Mouse (Mus musculus): ENCODE data around the gene Sh3pxd2a. TPM values are rescaled to one million over a fixed set of nuclear protein-coding genes. Genes with fewer than 3 reads are reported as not detected.

The Sh3pxd2a gene
- total and polyA plus RNA-seq, 3 experiments = 1.3 to 4.6 (median 3.2) TPM

GRCm38 (mm10) chr19:47428794-47429193 is 35.4 kb downstream of the Sh3pxd2a start:
- Histone ChIP-seq H3K9ac (ENCODE audit: insufficient read depth, low read depth) (no peak overlapping the region), H3K4me3 (replicated peaks in 1 of 3; ENCODE audit: low read depth in 2 of 3, low read length in 2 of 3, poor library complexity in 1 of 3) (no peak overlapping the region), H3K4me2 (ENCODE audit: insufficient read depth, low read depth, poor library complexity, severe bottlenecking) (no peak overlapping the region), H3K27me3 (replicated peaks) (no peaks in the 10 kb centered on the region), H3K79me2 (replicated peaks; ENCODE audit: control insufficient read depth, extremely low read depth, insufficient read depth, poor library complexity, severe bottlenecking) (no peaks in the 10 kb centered on the region), H3K36me3 (replicated peaks in 1 of 2; ENCODE audit: control insufficient read depth in 1 of 2, insufficient read depth in 1 of 2, low read length in 1 of 2) (peaks cover 0 to 17% of the 10 kb centered on the region in 2 experiments), H3K9me3 (replicated peaks; ENCODE audit: low read length) (no peaks in the 10 kb centered on the region), H3K4me1 (ENCODE audit: control insufficient read depth in 1 of 2, insufficient read depth in 2 of 2) (peaks cover 10 to 13% of the 10 kb centered on the region in 2 experiments), H3K27ac (ENCODE audit: insufficient read depth, low read depth) (no peak overlapping the region; the same call in 1 of the 2 replicates)
- no peak for DNase-seq (ENCODE audit: extremely low read depth)
- in situ Hi-C loops (cut with MboI; ENCODE audit: low pct_ligation_motif_present, low pct_unique_long_range_greater_than_20kb, low sequenced_read_pairs) (no loop called here), dilution Hi-C loops (cut with MboI; ENCODE audit: extremely low pct_ligation_motif_present, extremely low pct_unique_long_range_greater_than_20kb, low sequenced_read_pairs) (no loop called here)
- TF ChIP-seq GABPA (IDR thresholded peaks at IDR 0.05; ENCODE audit: insufficient replicate concordance, low read depth, low read length) (no peak), MXI1 (IDR thresholded peaks at IDR 0.05; ENCODE audit: low read depth, low read length) (no peak), CHD1 (IDR thresholded peaks at IDR 0.05; ENCODE audit: low read depth, low read length) (no peak), MAZ (IDR thresholded peaks at IDR 0.05; ENCODE audit: low read depth, low read length) (no peak), USF2 (conservative IDR thresholded peaks at IDR 0.05; ENCODE audit: low read depth, low read length) (no peak), USF1 (IDR thresholded peaks at IDR 0.05; ENCODE audit: low read depth, low read length) (no peak), JUN (IDR thresholded peaks at IDR 0.05; ENCODE audit: insufficient read depth, low read depth, low read length) (no peak), CHD2 (IDR thresholded peaks at IDR 0.05; ENCODE audit: low read length) (no peak)

DNA sequence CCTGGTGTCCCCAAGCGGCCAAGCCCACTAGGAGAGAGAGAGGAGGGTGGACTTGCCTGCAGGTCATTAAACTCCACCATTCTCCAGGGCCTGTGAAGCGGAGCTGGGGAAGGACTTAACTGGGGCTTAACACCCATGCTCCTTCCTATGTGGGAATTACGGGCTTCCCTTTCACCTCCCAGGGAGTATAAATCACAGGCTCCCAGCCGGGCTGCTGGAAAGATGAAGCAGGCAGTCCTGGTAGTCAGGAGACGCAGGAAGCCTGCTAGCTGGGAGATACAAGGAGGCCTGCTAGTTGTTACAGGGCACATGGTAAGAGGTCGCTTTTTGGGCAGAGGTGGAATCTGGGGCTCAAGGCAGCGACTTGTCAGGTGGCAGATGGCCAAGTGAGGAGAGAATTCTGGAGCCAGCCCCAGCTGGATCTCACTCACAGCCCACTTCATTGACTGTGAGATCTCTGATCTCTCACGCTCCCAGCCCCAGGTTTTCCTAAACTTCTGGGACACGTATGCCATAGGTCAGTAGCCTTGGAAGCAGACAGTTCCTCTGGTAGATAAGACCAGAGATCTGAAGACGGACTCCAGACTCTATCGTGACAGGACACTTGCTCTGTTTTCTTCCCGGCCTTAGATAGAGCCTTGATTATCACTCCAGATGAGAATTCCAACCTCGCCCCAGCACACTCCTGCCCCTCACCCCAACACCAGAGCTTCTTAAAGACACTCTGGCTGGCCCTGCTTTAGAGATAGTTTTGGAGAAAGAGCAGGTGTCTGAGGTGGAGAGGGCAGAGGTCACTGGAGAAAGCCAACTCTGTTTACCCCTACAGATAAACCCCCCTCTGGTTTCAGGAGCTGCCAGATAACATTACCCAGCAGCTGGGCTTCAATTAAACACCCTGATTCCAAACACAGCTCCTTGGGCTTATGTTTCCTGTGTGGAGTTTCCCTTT is 36.1 kb downstream of the Sh3pxd2a start:
- H3K4me2 ChIP-seq (ENCODE audit: insufficient read depth, low read depth, poor library complexity, severe bottlenecking) = no peak overlapping the region
- H3K4me1 ChIP-seq (ENCODE audit: control insufficient read depth in 1 of 2, insufficient read depth in 2 of 2) = peaks cover 10 to 13% of the 10 kb centered on the region in 2 experiments
- H3K9me3 ChIP-seq (replicated peaks; ENCODE audit: low read length) = no peaks in the 10 kb centered on the region
- H3K27ac ChIP-seq (ENCODE audit: insufficient read depth, low read depth) = no peak overlapping the region
- H3K4me3 ChIP-seq (replicated peaks in 1 of 3; ENCODE audit: low read depth in 2 of 3, low read length in 2 of 3, poor library complexity in 1 of 3) = no peak overlapping the region
- in situ Hi-C loops (cut with MboI; ENCODE audit: low pct_ligation_motif_present, low pct_unique_long_range_greater_than_20kb, low sequenced_read_pairs) = no loop called here
- peaks cover 0 to 24% of the 10 kb centered on the region in 2 experiments for H3K36me3 ChIP-seq (replicated peaks in 1 of 2; ENCODE audit: control insufficient read depth in 1 of 2, insufficient read depth in 1 of 2, low read length in 1 of 2)
- H3K79me2 ChIP-seq (replicated peaks; ENCODE audit: control insufficient read depth, extremely low read depth, insufficient read depth, poor library complexity, severe bottlenecking) = no peaks in the 10 kb centered on the region
- no peaks in the 10 kb centered on the region for H3K27me3 ChIP-seq (replicated peaks)
- TF ChIP-seq USF2 (conservative IDR thresholded peaks at IDR 0.05; ENCODE audit: low read depth, low read length) (no peak), BHLHE40 (IDR thresholded peaks at IDR 0.05; ENCODE audit: low read depth, low read length) (no peak), ELF1 (IDR thresholded peaks at IDR 0.05; ENCODE audit: low read depth, low read length) (no peak), RCOR1 (conservative IDR thresholded peaks at IDR 0.05; ENCODE audit: low read depth, low read length) (no peak), JUN (IDR thresholded peaks at IDR 0.05; ENCODE audit: insufficient read depth, low read depth, low read length) (no peak), ZKSCAN1 (IDR thresholded peaks at IDR 0.05; ENCODE audit: borderline replicate concordance, low read depth, low read length) (no peak), POLR2A (IDR thresholded peaks at IDR 0.05; ENCODE audit: low read depth, low read length) (no peak), MYC (IDR thresholded peaks at IDR 0.05; ENCODE audit: low read depth, low read length) (no peak), HCFC1 (IDR thresholded peaks at IDR 0.05; ENCODE audit: low read depth, low read length) (no peak), EP300 (IDR thresholded peaks at IDR 0.05; ENCODE audit: low read length) (no peak), GABPA (IDR thresholded peaks at IDR 0.05; ENCODE audit: insufficient replicate concordance, low read depth, low read length) (no peak), MAFK (IDR thresholded peaks at IDR 0.05; ENCODE audit: insufficient replicate concordance, low read length) (no peak), JUND (conservative IDR thresholded peaks at IDR 0.05; ENCODE audit: low read depth, low read length) (no peak), MXI1 (IDR thresholded peaks at IDR 0.05; ENCODE audit: low read depth, low read length) (no peak), SMC3 (IDR thresholded peaks at IDR 0.05; ENCODE audit: low read depth, low read length) (no peak)
- no peak for DNase-seq (ENCODE audit: extremely low read depth)
- no peak overlapping the region for H3K9ac ChIP-seq (ENCODE audit: insufficient read depth, low read depth)
- dilution Hi-C loops (cut with MboI; ENCODE audit: extremely low pct_ligation_motif_present, extremely low pct_unique_long_range_greater_than_20kb, low sequenced_read_pairs) = no loop called here

Measured in CH12.LX (cell line).